Mouse (Mus musculus) cerebellum, postnatal 14 days (tissue): ENCODE measurements at regions not wholly inside any gene's neighbourhood (a gene's known extent, or its start where the extent isn't known, plus 50 kb on each side); places are given as distances from the start of the nearest gene placed in this dataset.

ENCODE experiments used
- DNase-seq, 2 experiments: peaks; one replicate each; pipeline ENCODE4 v3.0.0; 2021; ENCODE audit warnings: mixed read lengths in 2 of 2

DNA sequence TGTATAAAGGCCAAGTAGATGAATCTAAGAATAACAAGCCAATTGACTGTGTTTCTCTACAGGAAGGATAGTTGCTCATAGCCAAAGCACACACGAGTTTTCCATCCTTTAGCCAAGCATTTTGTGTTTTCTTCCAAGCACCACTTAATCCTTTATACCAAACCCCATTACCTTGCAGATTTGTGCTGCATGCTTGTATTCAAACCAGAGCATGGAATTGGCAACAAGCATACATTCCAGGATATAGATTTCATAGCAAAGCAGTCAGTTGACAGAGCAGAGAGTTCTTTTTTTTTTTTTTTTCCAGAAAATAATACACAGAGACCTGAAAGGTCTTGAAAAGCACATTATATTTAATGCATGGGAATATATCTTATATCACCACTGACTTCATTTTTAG, 169.9 kb downstream of the Pom121l12 start:
- DNase-seq = peak in 1 of 2 experiments; percentile 1

- peak; percentile 18 to 46 for DNase-seq
Measured at GRCm38 (mm10) chr11:14769448-14770357, 170.6 kb downstream of the Pom121l12 start.

- no peak for DNase-seq
Measured at GRCm38 (mm10) chr11:14798314-14798713, 199.2 kb downstream of the Pom121l12 start.

DNA sequence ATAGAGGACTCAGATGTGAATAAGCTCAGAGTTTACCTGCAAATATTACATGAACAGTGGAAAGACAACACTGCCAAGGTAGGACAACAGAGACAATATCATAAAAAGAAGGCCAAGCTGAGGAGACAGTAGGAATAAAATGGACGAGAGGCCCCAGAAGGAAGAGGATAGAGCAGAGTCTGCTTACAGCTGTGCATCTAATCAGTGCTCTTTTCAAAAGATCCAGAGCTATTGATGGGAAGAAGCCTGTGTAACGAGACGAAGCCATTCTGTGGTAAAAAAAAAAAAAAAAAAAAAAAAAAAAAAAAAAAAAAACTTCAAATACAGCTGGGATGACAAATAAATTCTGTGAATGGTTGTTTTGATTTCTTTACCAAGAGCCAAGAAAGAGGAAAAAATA, 200.2 kb downstream of the Pom121l12 start:
- DNase-seq = no peak

DNA sequence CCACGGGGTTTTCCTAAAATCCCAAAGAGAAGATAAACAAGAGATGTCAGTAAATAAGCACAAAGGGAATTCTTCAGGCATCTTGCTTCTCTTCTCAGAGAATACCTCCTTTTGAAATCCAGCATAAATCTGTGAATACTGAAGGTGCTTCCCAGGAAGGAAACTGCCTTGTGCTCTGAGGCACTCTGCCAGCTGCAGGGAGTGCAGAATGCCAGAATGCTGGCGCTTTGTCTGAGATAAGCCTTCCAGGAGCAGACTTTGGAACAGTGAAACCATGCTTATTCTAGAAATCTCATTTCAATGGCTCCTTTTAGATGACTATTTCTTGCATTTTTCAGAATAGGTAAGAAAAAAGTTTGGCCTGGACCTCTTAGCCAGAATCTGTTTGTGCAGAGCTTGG, 219.9 kb downstream of the Pom121l12 start:
- peak; percentile 77 to 80 for DNase-seq
